In genomic region chr13:47182366-47182765, GRCm38 (mm10) we compare ENCODE assay signal across 21 mouse cellular contexts. TPM values are rescaled to one million over a fixed set of nuclear protein-coding genes. Genes with fewer than 3 reads are reported as not detected.
A peak's percentile ranks its signal among the peaks of the same experiment; 100 is the strongest.
DNase-seq lines count a peak whose midpoint lies in the region; ATAC-seq and TF ChIP-seq lines count a peak whose summit lies in the region.
"Had no signal": no experiment of that assay in that cellular context is flagged by ENCODE, and none has a peak within 500 bp of the region (broad histone marks: within the 10 kb centered on the region; RNA-seq: fewer than 3 reads in every experiment).

No protein-coding gene starts in this region.

- no peak overlapping the region for H3K4me3 ChIP-seq in gastrocnemius, adult 2 months
- H3K4me3 ChIP-seq: embryonic facial prominence, embryonic 10.5 days; forebrain, embryonic 13.5 days; heart, embryonic 12.5 days; hindbrain, embryonic 10.5 days; intestine, embryonic 15.5 days had no signal

- H3K27ac ChIP-seq in gastrocnemius, adult 2 months = peak overlapping the region; percentile 25
- H3K27ac ChIP-seq: embryonic facial prominence, embryonic 10.5 days; forebrain, embryonic 13.5 days; hindbrain, embryonic 10.5 days; hindbrain, embryonic 14.5 days; intestine, embryonic 15.5 days had no signal

- TF ChIP-seq CTCF in gastrocnemius, adult 2 months (IDR thresholded peaks at IDR 0.05) = no peak

- intact Hi-C loops in gastrocnemius, adult 2 months (cut with DNase I) = no loop called here
- intact Hi-C loops in gastrocnemius, postnatal 36 days (cut with DNase I) = no loop called here

- no peak for DNase-seq in gastrocnemius, adult 2 months
- no peak for DNase-seq in gastrocnemius, postnatal 36 days
- DNase-seq in A20 (ENCODE audit: low read depth, low spot score) = peak; percentile 58
- no peak for DNase-seq in frontal cortex, postnatal 10 days (ENCODE audit: low spot score in 2 of 2)
- no peak for DNase-seq in natural killer cell, adult 2 months (ENCODE audit: low spot score in 2 of 2)
- DNase-seq: adrenal gland, adult 2 months; adrenal gland, postnatal 25 days; cerebellum, adult 8-10 months; cerebellum, postnatal 25 days; forebrain, postnatal 0 days; gastrocnemius, postnatal 10 days had no signal

- ATAC-seq in common myeloid progenitor, adult 5-6 weeks (replicated peaks; ENCODE audit: low read depth, poor library complexity, severe bottlenecking) = peak; percentile 69
- ATAC-seq in megakaryocyte progenitor cell, adult 5-6 weeks (replicated peaks; ENCODE audit: poor library complexity) = peak; percentile 76
- ATAC-seq: activated CD4-positive, CD25-positive, alpha-beta regulatory T cell, adult 4 months; forebrain, embryonic 13.5 days; forebrain, postnatal 0 days; intestine, embryonic 15.5 days; Patski had no signal

RNA-seq across cellular contexts. Expression of gene Rnf144b, which starts 59.9 kb away (rescaled TPM):
- 10 to 100 TPM; 24.0 to 25.9 TPM for total RNA-seq in gastrocnemius, adult 2 months (2021)
- 10 to 100 TPM; 19.8 to 20.3 TPM for total RNA-seq in gastrocnemius, postnatal 36 days (2021)
- 1.7 and 3.1 TPM in 2 replicates for total RNA-seq in common myeloid progenitor, adult 5-6 weeks (2017)
- 7.0 and 10.6 TPM in 2 replicates for total RNA-seq in megakaryocyte progenitor cell, adult 5-6 weeks (2015)
- total RNA-seq in megakaryocyte progenitor cell, adult 5-6 weeks (2017) = 7.4 and 10.8 TPM in 2 replicates
